Mouse (Mus musculus) stomach, postnatal 0 days (tissue): ENCODE data around the gene Lrrtm1.

Source experiments
- CTCF ChIP-seq: IDR thresholded peaks from 2 replicates; pipeline ENCODE4 v1.5.1; 2016; ENCODE audit warnings: antibody characterized with exemption, low read depth, mild to moderate bottlenecking, moderate library complexity
- EP300 ChIP-seq: optimal IDR thresholded peaks from 2 replicates; pipeline ENCODE3; 2016; ENCODE audit warnings: antibody characterized with exemption

- peak; percentile 53 for TF ChIP-seq CTCF
- no peak for TF ChIP-seq EP300
These were observed 23.6 kb upstream of the Lrrtm1 start for GRCm38 (mm10) chr6:77218875-77219274.
